Comparison of ENCODE assay signal across 7 mouse cellular contexts in the genomic region with DNA sequence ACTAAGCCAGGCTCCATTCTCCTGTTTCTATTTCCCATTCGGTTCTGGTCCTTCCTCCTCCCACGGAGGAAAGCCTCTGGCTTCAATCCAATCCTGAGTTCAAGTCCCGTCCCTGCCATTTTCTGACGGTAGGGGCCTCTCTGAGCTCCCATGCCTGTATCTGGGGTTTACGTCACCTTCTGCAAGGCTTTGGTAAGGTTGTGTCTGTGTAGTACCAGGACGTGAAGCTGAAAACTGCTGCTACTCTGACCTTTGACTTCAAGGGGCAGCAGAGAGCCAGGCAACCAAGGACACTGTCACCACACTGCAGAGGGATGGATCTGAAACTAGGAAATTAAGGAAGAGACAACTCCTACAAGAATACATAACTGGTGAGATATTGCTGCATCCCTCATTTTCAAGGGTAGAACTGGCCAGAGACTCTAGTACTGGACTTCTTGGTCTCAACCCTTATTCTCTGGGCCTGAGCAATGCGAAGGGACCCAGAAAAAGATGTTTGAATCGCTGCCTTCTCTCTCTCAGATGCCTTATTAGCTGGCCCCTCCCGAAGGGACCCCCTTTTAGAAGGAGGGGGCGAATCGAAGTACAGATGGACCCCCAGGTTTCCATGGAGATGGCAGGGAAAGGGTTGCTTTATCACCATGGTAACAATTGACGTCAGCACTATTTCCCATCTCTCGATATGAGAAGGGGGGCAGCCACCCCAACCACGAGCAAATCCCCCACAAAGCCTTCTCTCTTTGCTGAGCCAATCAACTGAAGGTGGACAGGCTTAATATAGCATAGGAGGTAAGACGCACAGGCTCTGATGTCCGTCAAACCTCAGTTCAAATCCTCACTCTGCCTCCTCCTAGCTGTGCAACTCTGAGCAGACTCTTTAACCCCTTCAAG. TPM values are rescaled to one million over a fixed set of nuclear protein-coding genes. Genes with fewer than 3 reads are reported as not detected.
DNase-seq lines count a peak whose midpoint lies in the region; ATAC-seq and TF ChIP-seq lines count a peak whose summit lies in the region.

No protein-coding gene starts in this region.

- 27% methylated on average over 16 of the region's 16 CpGs for WGBS in thymus, adult 2 months
- WGBS in forebrain, embryonic 11.5 days = 27% methylated on average over 16 of the region's 16 CpGs
- 35% methylated on average over 16 of the region's 16 CpGs for WGBS in intestine, postnatal 0 days
- 32% methylated on average over 16 of the region's 16 CpGs for WGBS in small intestine, adult 2 months

- ATAC-seq in forebrain, embryonic 11.5 days (replicated peaks; ENCODE audit: low FRiP score) = no peak
- ATAC-seq in intestine, postnatal 0 days = no peak

- no peak overlapping the region for H3K4me2 ChIP-seq in forebrain, embryonic 11.5 days (ENCODE audit: low read depth, low read length, severe bottlenecking)
- no peak overlapping the region for H3K4me2 ChIP-seq in intestine, postnatal 0 days (replicated peaks; ENCODE audit: low read depth)

- H3K4me1 ChIP-seq in thymus, adult 2 months (replicated peaks; ENCODE audit: control insufficient read depth, insufficient read depth, low read length) = peaks cover 26% of the 10 kb centered on the region
- peaks cover 19% of the 10 kb centered on the region for H3K4me1 ChIP-seq in forebrain, embryonic 11.5 days (replicated peaks; ENCODE audit: control insufficient read depth, insufficient read depth, low read length)
- H3K4me1 ChIP-seq in intestine, postnatal 0 days (replicated peaks; ENCODE audit: control insufficient read depth, insufficient read depth, low read length) = peaks cover 8% of the 10 kb centered on the region
- peaks cover 11% of the 10 kb centered on the region for H3K4me1 ChIP-seq in small intestine, adult 2 months (ENCODE audit: control insufficient read depth, insufficient read depth, insufficient read length, low read length)

- H3K4me3 ChIP-seq in thymus, adult 2 months (ENCODE audit: control insufficient read depth, insufficient read depth, low read length) = no peak overlapping the region
- no peak overlapping the region for H3K4me3 ChIP-seq in forebrain, embryonic 11.5 days (ENCODE audit: low read depth, low read length)
- H3K4me3 ChIP-seq in intestine, postnatal 0 days (ENCODE audit: low read depth, low read length) = no peak overlapping the region
- H3K4me3 ChIP-seq in small intestine, adult 2 months (ENCODE audit: low read depth, low read length) = no peak overlapping the region

- H3K9ac ChIP-seq in forebrain, embryonic 11.5 days (ENCODE audit: low read length) = peak overlapping the region; percentile 13; the same call in 1 of the 2 replicates
- no peak overlapping the region for H3K9ac ChIP-seq in intestine, postnatal 0 days (ENCODE audit: low read depth, low read length)

- no peaks in the 10 kb centered on the region for H3K9me3 ChIP-seq in forebrain, embryonic 11.5 days (ENCODE audit: control insufficient read depth, low read length)
- no peaks in the 10 kb centered on the region for H3K9me3 ChIP-seq in intestine, postnatal 0 days (ENCODE audit: control insufficient read depth)

- H3K27ac ChIP-seq in thymus, adult 2 months (ENCODE audit: control insufficient read depth, insufficient read depth, low read length) = no peak overlapping the region
- no peak overlapping the region for H3K27ac ChIP-seq in forebrain, embryonic 11.5 days (ENCODE audit: low read depth, low read length)
- H3K27ac ChIP-seq in intestine, postnatal 0 days (ENCODE audit: low read depth, low read length) = peak overlapping the region; percentile 35; the same call in 1 of the 2 replicates
- H3K27ac ChIP-seq in small intestine, adult 2 months (ENCODE audit: insufficient read depth, low read depth, low read length) = peak overlapping the region; percentile 22; the same call in 1 of the 2 replicates

- TF ChIP-seq CTCF in thymus, adult 2 months (IDR thresholded peaks at IDR 0.05; ENCODE audit: borderline replicate concordance, control insufficient read depth, extremely low read depth, insufficient read depth, low read length, poor library complexity) = no peak
- TF ChIP-seq CTCF in intestine, postnatal 0 days (IDR thresholded peaks at IDR 0.05; ENCODE audit: low read depth) = peak; percentile 63
- peak; percentile 19; the same call in 1 of the 2 replicates for TF ChIP-seq CTCF in small intestine, adult 2 months (IDR thresholded peaks at IDR 0.05; ENCODE audit: extremely low read depth, insufficient read length, insufficient replicate concordance, low read depth, low read length)

- no peak for TF ChIP-seq POLR2A in thymus, adult 2 months (IDR thresholded peaks at IDR 0.05; ENCODE audit: control insufficient read depth, extremely low read depth, insufficient read depth, low read length, poor library complexity)
- TF ChIP-seq POLR2A in small intestine, adult 2 months (IDR thresholded peaks at IDR 0.05; ENCODE audit: low read depth, low read length) = no peak

- H3K36me3 ChIP-seq in thymus, adult 2 months (ENCODE audit: control insufficient read depth, insufficient read depth, low read length) = no peaks in the 10 kb centered on the region
- H3K36me3 ChIP-seq in forebrain, embryonic 11.5 days (ENCODE audit: control insufficient read depth, insufficient read depth, low read length) = no peaks in the 10 kb centered on the region
- H3K36me3 ChIP-seq in intestine, postnatal 0 days (ENCODE audit: control insufficient read depth, insufficient read depth) = no peaks in the 10 kb centered on the region
- H3K36me3 ChIP-seq in small intestine, adult 2 months (ENCODE audit: control insufficient read depth, insufficient read depth, low read length) = no peaks in the 10 kb centered on the region

- H3K27me3 ChIP-seq in thymus, adult 2 months (ENCODE audit: control insufficient read depth, insufficient read depth, low read length) = no peaks in the 10 kb centered on the region; the same call in 1 of the 2 replicates
- H3K27me3 ChIP-seq in forebrain, embryonic 11.5 days (ENCODE audit: control insufficient read depth, insufficient read depth, low read length) = peaks cover 12% of the 10 kb centered on the region
- peaks cover 9% of the 10 kb centered on the region for H3K27me3 ChIP-seq in intestine, postnatal 0 days (replicated peaks; ENCODE audit: control insufficient read depth, insufficient read depth, low read length)
- 0 out of 2 replicates have a peak, but pooled peaks cover 6% of the 10 kb centered on the region for H3K27me3 ChIP-seq in small intestine, adult 2 months (ENCODE audit: control insufficient read depth, insufficient read depth, low read length)

- peak; percentile 18 for DNase-seq in thymus, postnatal 14 days
- DNase-seq in thymus, adult 2 months = no peak
- no peak for DNase-seq in forebrain, embryonic 11.5 days (ENCODE audit: low spot score)
- peak; percentile 37 to 47 for DNase-seq in lung, postnatal 4 days
- DNase-seq in spleen, adult 12 weeks (ENCODE audit: low spot score) = no peak

RNA-seq across cellular contexts. Expression of a gene that starts 4.9 kb away (rescaled TPM):
- 0.92 and 1.1 TPM in 2 replicates for polyA plus RNA-seq in thymus, adult 2 months (2012; rRNA removed)
- not detected in 2 replicates for polyA plus RNA-seq in forebrain, embryonic 11.5 days (2014; fragmentation: Nextera tagmentation; extraction: Ambion mirVana)
- polyA plus RNA-seq in intestine, postnatal 0 days (2015; fragmentation: Nextera tagmentation; extraction: Ambion mirVana) = 0.22 TPM in 1 of 2 replicates, not detected in the other
- not detected in 2 replicates for polyA plus RNA-seq in small intestine, adult 2 months (2012; rRNA removed)

RNA-seq across cellular contexts. Expression of a gene that starts 5.1 kb away (rescaled TPM):
- polyA plus RNA-seq in thymus, adult 2 months (2012; rRNA removed) = not detected in 2 replicates
- not detected in 2 replicates for polyA plus RNA-seq in forebrain, embryonic 11.5 days (2014; fragmentation: Nextera tagmentation; extraction: Ambion mirVana)
- not detected in 2 replicates for polyA plus RNA-seq in intestine, postnatal 0 days (2015; fragmentation: Nextera tagmentation; extraction: Ambion mirVana)
- not detected in 2 replicates for polyA plus RNA-seq in small intestine, adult 2 months (2012; rRNA removed)

RNA-seq across cellular contexts. Expression of a gene that starts 17.5 kb away (rescaled TPM):
- polyA plus RNA-seq in thymus, adult 2 months (2012; rRNA removed) = 152 and 190 TPM in 2 replicates
- polyA plus RNA-seq in forebrain, embryonic 11.5 days (2014; fragmentation: Nextera tagmentation; extraction: Ambion mirVana) = 1,728 and 1,922 TPM in 2 replicates
- polyA plus RNA-seq in intestine, postnatal 0 days (2015; fragmentation: Nextera tagmentation; extraction: Ambion mirVana) = 126 and 142 TPM in 2 replicates
- 7.7 and 37.3 TPM in 2 replicates for polyA plus RNA-seq in small intestine, adult 2 months (2012; rRNA removed)

RNA-seq across cellular contexts. Expression of a gene that starts 34.5 kb away (rescaled TPM):
- 21.5 and 27.1 TPM in 2 replicates for polyA plus RNA-seq in thymus, adult 2 months (2012; rRNA removed)
- 24.9 and 25.3 TPM in 2 replicates for polyA plus RNA-seq in forebrain, embryonic 11.5 days (2014; fragmentation: Nextera tagmentation; extraction: Ambion mirVana)
- 23.6 and 24.8 TPM in 2 replicates for polyA plus RNA-seq in intestine, postnatal 0 days (2015; fragmentation: Nextera tagmentation; extraction: Ambion mirVana)
- 13.9 and 24.5 TPM in 2 replicates for polyA plus RNA-seq in small intestine, adult 2 months (2012; rRNA removed)

RNA-seq across cellular contexts. Expression of a gene that starts 46.6 kb away (rescaled TPM):
- polyA plus RNA-seq in thymus, adult 2 months (2012; rRNA removed) = 198 and 201 TPM in 2 replicates
- polyA plus RNA-seq in forebrain, embryonic 11.5 days (2014; fragmentation: Nextera tagmentation; extraction: Ambion mirVana) = 262 and 282 TPM in 2 replicates
- 89.9 and 91.7 TPM in 2 replicates for polyA plus RNA-seq in intestine, postnatal 0 days (2015; fragmentation: Nextera tagmentation; extraction: Ambion mirVana)
- 13.7 and 31.1 TPM in 2 replicates for polyA plus RNA-seq in small intestine, adult 2 months (2012; rRNA removed)

Comparison
In these comparisons a context has a peak if more than half of its experiments do, and no peak if none do; other contexts are left out.
1. DNase-seq: peak in thymus, postnatal 14 days (single experiment) and lung, postnatal 4 days (2 of 2); none in thymus, adult 2 months (single experiment), forebrain, embryonic 11.5 days (single experiment) and spleen, adult 12 weeks (single experiment).
2. H3K27ac ChIP-seq: peak in intestine, postnatal 0 days (single experiment) and small intestine, adult 2 months (single experiment); none in thymus, adult 2 months (single experiment) and forebrain, embryonic 11.5 days (single experiment).